Mouse (Mus musculus) T-helper 2 cell (primary cell): ENCODE data around the gene Btn2a2.

Source experiments
- in situ Hi-C: fragments of 300-600 bp; cut with MboI, MseI; formaldehyde crosslinking; loops from one replicate; pipeline ENCODE4 v1.15.1; 2025; ENCODE audit warnings: high pct_unique_total_duplicates

The Btn2a2 gene

GRCm38 (mm10) chr13:23488400-23489322, at the start of gene Btn2a2:
TSS of gene Btn2a2 (minus strand) at chr13:23488857.
- in situ Hi-C loops: no loop called here

- in situ Hi-C loops: loop anchor here (10.0 kb wide), 1 partner anchor 1493 kb away; the partner anchor contains the start of genes Hist1h2ag, Hist1h2bj and Hist1h4i
Measured at GRCm38 (mm10) chr13:23538249-23538648, 49.6 kb upstream of the Btn2a2 start.

DNA sequence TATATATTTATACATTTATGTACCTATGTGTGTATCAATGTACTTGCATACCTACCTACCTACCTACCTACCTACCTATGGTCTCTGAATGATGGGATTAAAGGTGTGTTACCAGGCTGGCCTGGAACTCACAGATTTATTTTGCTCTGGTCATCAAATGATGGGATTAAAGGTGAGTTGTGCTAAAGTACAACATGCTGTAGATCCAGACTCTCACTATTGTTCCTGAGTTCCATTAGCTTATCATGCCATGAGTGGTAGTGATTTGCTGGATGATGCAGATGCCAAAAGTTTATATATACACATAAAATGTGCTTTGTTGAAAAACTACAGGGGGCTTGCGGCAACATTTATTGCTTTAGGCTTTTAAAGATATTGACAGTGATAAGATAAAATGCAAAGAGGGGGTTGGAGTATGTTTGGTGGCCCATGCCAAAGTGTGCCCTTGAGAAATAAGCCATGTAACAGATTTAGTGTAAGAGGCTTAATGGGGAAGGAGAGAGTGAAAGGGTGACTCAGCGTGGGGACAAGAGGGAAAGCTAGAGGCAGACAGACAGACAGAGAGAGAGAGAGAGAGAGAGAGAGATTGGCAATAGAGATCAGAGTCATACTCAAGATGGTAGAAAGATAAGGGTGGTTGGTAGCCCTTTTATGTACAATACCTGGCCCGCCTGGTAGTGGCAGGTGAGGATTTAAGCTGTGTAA, 48.5 kb upstream of the Btn2a2 start:
- in situ Hi-C loops: loop anchor here (10.0 kb wide), 1 partner anchor 1492 kb away; the partner anchor contains the start of genes Hist1h2ag, Hist1h2bj and Hist1h4i

DNA sequence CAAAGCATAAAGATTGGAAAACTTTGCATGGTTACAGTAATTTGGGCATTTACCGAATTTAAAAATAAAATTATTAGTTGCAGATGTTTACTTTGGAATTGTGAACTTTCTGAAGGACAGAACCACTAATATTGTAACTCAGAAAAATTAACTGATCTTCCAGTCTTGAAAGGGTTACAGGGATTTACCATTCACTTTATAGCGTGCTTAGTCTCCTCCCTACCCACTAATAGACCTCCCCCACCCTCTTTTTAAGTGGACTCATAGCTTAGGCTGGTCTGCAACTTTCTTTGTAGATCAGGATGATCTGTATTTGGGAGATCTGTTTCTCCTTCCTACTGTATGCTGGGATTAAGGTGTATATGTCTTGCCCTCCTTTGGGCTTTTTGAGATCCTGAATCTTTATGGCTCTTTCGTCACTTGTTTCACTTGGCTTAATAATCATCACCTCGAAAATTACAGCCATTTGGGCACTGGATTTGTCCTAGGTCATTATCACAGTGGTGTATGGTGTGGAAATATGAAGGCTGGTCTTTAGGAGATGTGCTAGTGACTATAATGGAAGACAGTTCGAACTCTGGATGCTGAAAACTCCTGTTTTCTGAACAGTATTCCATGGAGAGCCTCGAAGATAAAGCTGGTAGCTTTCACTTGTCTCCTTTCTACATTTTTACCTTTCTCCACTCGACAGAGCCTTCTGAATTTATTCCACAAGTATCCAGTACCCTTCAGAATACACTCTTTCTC, 47.6 kb upstream of the Btn2a2 start:
- in situ Hi-C loops: loop anchor here (10.0 kb wide), 1 partner anchor 1491 kb away; the partner anchor contains the start of genes Hist1h2ag, Hist1h2bj and Hist1h4i

GRCm38 (mm10) chr13:23535137-23536075, 46.7 kb upstream of the Btn2a2 start, which contains the start of gene Hist1h3g:
TSS of gene Hist1h3g (plus strand) at chr13:23535422.
- in situ Hi-C loops: loop anchor here (10.0 kb wide), 1 partner anchor 1491 kb away; the partner anchor contains the start of genes Hist1h2ag, Hist1h2bj and Hist1h4i

- in situ Hi-C loops: loop anchor here (10.0 kb wide), 1 partner anchor 1490 kb away; the partner anchor contains the start of genes Hist1h2ag, Hist1h2bj and Hist1h4i
Measured at GRCm38 (mm10) chr13:23534368-23535131, 45.9 kb upstream of the Btn2a2 start.

DNA sequence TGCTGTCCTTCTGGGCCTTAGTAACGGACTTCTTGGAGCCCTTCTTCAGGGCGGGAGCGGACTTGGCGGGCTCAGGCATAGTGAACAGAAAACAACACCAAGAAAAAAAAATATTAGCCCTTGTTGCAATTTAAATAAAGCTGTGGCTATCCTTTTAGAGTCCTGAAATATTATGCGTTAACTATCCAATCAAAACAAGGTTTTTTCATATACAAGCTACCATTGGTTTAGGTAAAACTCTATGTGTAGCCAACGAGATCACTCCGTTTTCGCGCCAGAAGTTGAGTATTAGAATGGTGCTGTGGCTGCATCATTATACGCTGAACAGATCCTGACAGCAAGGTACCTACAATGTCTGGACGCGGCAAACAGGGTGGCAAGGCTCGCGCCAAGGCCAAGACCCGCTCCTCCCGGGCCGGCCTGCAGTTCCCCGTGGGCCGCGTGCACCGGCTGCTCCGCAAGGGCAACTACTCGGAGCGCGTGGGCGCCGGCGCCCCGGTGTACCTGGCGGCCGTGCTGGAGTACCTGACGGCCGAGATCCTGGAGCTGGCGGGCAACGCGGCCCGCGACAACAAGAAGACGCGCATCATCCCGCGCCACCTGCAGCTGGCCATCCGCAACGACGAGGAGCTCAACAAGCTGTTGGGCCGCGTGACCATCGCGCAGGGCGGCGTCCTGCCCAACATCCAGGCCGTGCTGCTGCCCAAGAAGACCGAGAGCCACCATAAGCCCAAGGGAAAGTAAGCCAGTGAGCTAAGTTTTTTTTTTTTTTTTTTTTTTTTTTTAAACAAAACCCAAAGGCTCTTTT, 45.1 kb upstream of the Btn2a2 start, which contains the start of gene Hist1h2af:
Gene Hist1h2af, plus strand, starts transcription at position 347 of the 808 bp plus-strand sequence.
- in situ Hi-C loops: loop anchor here (10.0 kb wide), 1 partner anchor 1489 kb away; the partner anchor contains the start of genes Hist1h2ag, Hist1h2bj and Hist1h4i

- in situ Hi-C loops: loop anchor here (10.0 kb wide), 1 partner anchor 1488 kb away; the partner anchor contains the start of genes Hist1h2ag, Hist1h2bj and Hist1h4i
Measured at GRCm38 (mm10) chr13:23532262-23533075, 43.8 kb upstream of the Btn2a2 start.

- in situ Hi-C loops: loop anchor here (10.0 kb wide), 1 partner anchor 1486 kb away; the partner anchor contains the start of genes Hist1h2ag, Hist1h2bj and Hist1h4i
Measured at GRCm38 (mm10) chr13:23530901-23531875, 42.5 kb upstream of the Btn2a2 start, which contains the start of gene Hist1h4h. TSS of gene Hist1h4h (plus strand) at chr13:23531050.

GRCm38 (mm10) chr13:23530181-23530900, 41.7 kb upstream of the Btn2a2 start:
- in situ Hi-C loops: loop anchor here (10.0 kb wide), 1 partner anchor 1486 kb away; the partner anchor contains the start of genes Hist1h2ag, Hist1h2bj and Hist1h4i

DNA sequence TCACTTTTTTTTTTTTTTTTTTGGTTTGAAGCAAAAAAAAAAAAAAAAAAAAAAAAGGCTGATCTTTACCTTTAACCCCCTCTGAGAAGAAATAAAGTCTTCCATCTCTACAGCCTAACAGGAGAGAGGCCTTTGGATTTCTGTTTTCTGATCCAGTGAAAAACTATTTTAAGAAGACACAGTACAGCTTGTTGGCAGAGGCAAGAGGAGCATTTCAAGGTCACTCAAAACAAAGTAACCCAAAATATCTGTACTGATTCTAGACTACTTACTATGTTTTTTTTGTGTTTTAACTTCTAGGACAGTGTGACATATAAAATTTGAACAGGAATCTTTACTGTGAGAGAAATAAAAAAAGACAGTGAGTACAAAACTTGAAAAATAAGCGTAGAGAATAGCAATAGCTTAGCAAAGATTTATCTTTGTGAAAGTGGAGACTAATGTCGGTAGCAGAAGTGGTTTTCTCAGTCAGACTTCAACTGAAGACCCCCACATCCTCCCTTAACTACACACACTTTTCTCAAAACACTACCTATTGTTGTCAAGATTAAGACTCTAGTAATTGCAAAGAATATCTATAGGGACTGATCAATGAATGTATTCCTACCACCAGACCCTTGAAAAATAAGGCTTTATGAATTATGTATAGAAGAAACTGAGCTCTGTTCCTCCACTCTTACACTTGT, 41.0 kb upstream of the Btn2a2 start:
- in situ Hi-C loops: loop anchor here (5.0 to 10.0 kb wide), 2 partner anchors 232 to 1485 kb away; partner anchors contain the start of genes Hist1h2ag, Hist1h2bj and Hist1h4i

DNA sequence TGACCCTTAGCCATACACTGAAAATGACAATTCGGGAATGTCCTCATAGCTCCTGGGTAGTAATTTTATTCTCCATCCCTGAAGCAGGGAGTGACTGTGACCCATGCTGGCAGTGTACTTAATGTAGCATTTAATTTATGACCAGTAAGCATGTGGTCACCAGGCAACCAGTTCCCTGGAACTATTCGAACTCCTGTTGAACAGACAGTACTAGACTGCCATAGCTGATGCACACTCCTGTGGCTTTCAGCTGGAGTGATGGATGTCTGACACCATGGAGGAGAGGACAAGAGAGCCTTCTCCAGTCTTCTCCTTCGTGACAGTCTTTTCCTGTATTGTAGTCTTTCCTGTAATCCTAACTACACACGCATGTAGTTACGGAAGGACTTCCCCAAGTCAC, 40.3 kb upstream of the Btn2a2 start:
- in situ Hi-C loops: loop anchor here (5.0 kb wide), 1 partner anchor 232 kb away; no protein-coding TSS in a partner anchor

DNA sequence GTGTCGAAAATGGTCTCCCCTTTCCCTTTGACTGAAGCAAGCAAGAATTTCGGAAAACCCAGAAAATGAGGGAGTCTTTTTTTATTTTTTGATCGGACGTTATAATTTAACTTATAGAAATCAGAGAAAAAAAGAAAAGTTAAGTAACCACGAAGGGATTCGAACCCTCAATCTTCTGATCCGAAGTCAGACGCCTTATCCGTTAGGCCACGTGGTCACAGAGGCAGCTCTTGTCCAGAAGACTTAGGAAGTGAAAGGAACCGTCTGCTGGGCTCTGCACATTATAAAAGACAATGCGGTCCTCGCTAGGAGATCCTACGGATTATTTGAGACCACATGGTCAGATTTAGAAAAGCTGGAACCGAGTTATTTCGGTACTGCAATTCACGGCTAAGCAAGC, 37.7 kb upstream of the Btn2a2 start:
- in situ Hi-C loops: loop anchor here (5.0 kb wide), 1 partner anchor 229 kb away; no protein-coding TSS in a partner anchor

- in situ Hi-C loops: loop anchor here (5.0 kb wide), 1 partner anchor 229 kb away; no protein-coding TSS in a partner anchor
Measured at GRCm38 (mm10) chr13:23525901-23526300, 37.2 kb upstream of the Btn2a2 start.
